Mouse (Mus musculus) cerebellum, adult 9-10 months (tissue): ENCODE data around the gene Rspo1.
A peak's percentile ranks its signal among the peaks of the same experiment; 100 is the strongest.

ENCODE experiments used
- DNase-seq: peaks from one replicate; pipeline ENCODE4 v3.0.0; 2022

The Rspo1 gene

GRCm38 (mm10) chr4:124973296-124973695 lies 12.9 kb upstream of the Rspo1 start:
- no peak for DNase-seq

GRCm38 (mm10) chr4:124978201-124978600 lies 8.0 kb upstream of the Rspo1 start:
- no peak for DNase-seq

- no peak for DNase-seq
Observed at GRCm38 (mm10) chr4:124983893-124984526, 2.2 kb upstream of the Rspo1 start.

GRCm38 (mm10) chr4:124984871-124985670 lies 1.2 kb upstream of the Rspo1 start:
- DNase-seq: no peak

GRCm38 (mm10) chr4:124986739-124987710 lies 795 bp downstream of the Rspo1 start:
- no peak for DNase-seq

GRCm38 (mm10) chr4:124987711-124988097 lies 1.5 kb downstream of the Rspo1 start:
- DNase-seq: no peak

GRCm38 (mm10) chr4:124988382-124988781 lies 2.2 kb downstream of the Rspo1 start:
- DNase-seq: no peak

- DNase-seq: no peak
Observed at GRCm38 (mm10) chr4:124989787-124990253, 3.6 kb downstream of the Rspo1 start.

- DNase-seq: no peak
Observed at GRCm38 (mm10) chr4:124990325-124990724, 4.1 kb downstream of the Rspo1 start.

GRCm38 (mm10) chr4:124997479-124998147 lies 11.4 kb downstream of the Rspo1 start:
- DNase-seq: no peak

- DNase-seq: no peak
Observed at GRCm38 (mm10) chr4:124999548-124999947, 13.3 kb downstream of the Rspo1 start.

- no peak for DNase-seq
Observed at GRCm38 (mm10) chr4:125002978-125003377, 16.7 kb downstream of the Rspo1 start.

GRCm38 (mm10) chr4:125004886-125005285 lies 18.7 kb downstream of the Rspo1 start:
- no peak for DNase-seq

- no peak for DNase-seq
Observed at GRCm38 (mm10) chr4:125007460-125007859, 21.2 kb downstream of the Rspo1 start.

- no peak for DNase-seq
Observed at GRCm38 (mm10) chr4:125008220-125008619, 22.0 kb downstream of the Rspo1 start.

GRCm38 (mm10) chr4:125008712-125009111 lies 22.5 kb downstream of the Rspo1 start:
- no peak for DNase-seq

- DNase-seq: no peak
Observed at GRCm38 (mm10) chr4:125015806-125016635, 29.8 kb downstream of the Rspo1 start, which contains the start of gene Gnl2. Gnl2 (plus strand) TSS chr4:125016585.

GRCm38 (mm10) chr4:125017431-125017830 lies 31.2 kb downstream of the Rspo1 start:
- no peak for DNase-seq

GRCm38 (mm10) chr4:125020780-125021538 lies 34.7 kb downstream of the Rspo1 start:
- no peak for DNase-seq

- peak; percentile 90 for DNase-seq
Observed at GRCm38 (mm10) chr4:125029891-125030614, 43.8 kb downstream of the Rspo1 start.
